Mouse (Mus musculus) MEL (cell line): ENCODE data around the gene Spats1. TPM values are rescaled to one million over a fixed set of nuclear protein-coding genes. Genes with fewer than 3 reads are reported as not detected.

Source experiments
- DNase-seq: peaks from one replicate; pipeline ENCODE4 v3.0.0; 2011; ENCODE audit warnings: low read depth, low spot score
- H3K27ac ChIP-seq: 2 replicates; pipeline ENCODE4 v1.5.1; 2012; ENCODE audit warnings: low read depth, mild to moderate bottlenecking, control low read depth, low read length, moderate library complexity; ENCODE audit not compliant: control insufficient read depth
- H3K27me3 ChIP-seq, 2 experiments: fragments of 150-350 bp in 1 of 2; sonication (generic) in 1 of 2; 2 replicates each; pipeline ENCODE4 v1.6.1; 2012; ENCODE audit warnings: low read length in 2 of 2, mild to moderate bottlenecking in 2 of 2, improper control_type of control experiment in 1 of 2, moderate library complexity in 1 of 2; ENCODE audit not compliant: insufficient read depth in 2 of 2, control insufficient read depth in 1 of 2
- H3K36me3 ChIP-seq, 2 experiments: 2 replicates each; pipeline ENCODE4 v1.6.1; 2012 to 2014; ENCODE audit warnings: low read length in 2 of 2, improper control_type of control experiment in 1 of 2, inconsistent platforms in 1 of 2, mild to moderate bottlenecking in 1 of 2; ENCODE audit not compliant: insufficient read depth in 2 of 2, control insufficient read depth in 1 of 2
- H3K4me1 ChIP-seq, 2 experiments: fragments of 150-350 bp in 1 of 2; sonication (generic) in 1 of 2; 2 replicates each; pipeline ENCODE4 v1.6.1; 2012; ENCODE audit warnings: low read length in 2 of 2, improper control_type of control experiment in 1 of 2, mild to moderate bottlenecking in 1 of 2; ENCODE audit not compliant: insufficient read depth in 2 of 2, control insufficient read depth in 1 of 2
- H3K4me3 ChIP-seq, 2 experiments: fragments of 150-350 bp in 1 of 2; sonication (generic) in 1 of 2; 2 replicates each; pipeline ENCODE4 v1.5.1; 2012; ENCODE audit warnings: low read depth in 2 of 2, low read length in 2 of 2, mild to moderate bottlenecking in 2 of 2, moderate library complexity in 2 of 2, control low read depth in 1 of 2, improper control_type of control experiment in 1 of 2; ENCODE audit not compliant: control insufficient read depth in 1 of 2, insufficient read depth in 1 of 2
- H3K79me2 ChIP-seq: 2 replicates; pipeline ENCODE4 v1.6.1; 2012; ENCODE audit warnings: mild to moderate bottlenecking, low read length, moderate library complexity; ENCODE audit not compliant: control insufficient read depth, poor library complexity, insufficient read depth
- H3K9ac ChIP-seq: 2 replicates; pipeline ENCODE4 v1.6.1; 2012; ENCODE audit warnings: low read depth, mild to moderate bottlenecking, control low read depth, low read length, moderate library complexity; ENCODE audit not compliant: control insufficient read depth, poor library complexity, severe bottlenecking
- H3K9me3 ChIP-seq: fragments of 150-350 bp; sonication (generic); replicated peaks from 2 replicates; pipeline ENCODE4 v1.6.1; 2012; ENCODE audit warnings: mild to moderate bottlenecking, low read length, improper control_type of control experiment, moderate library complexity; ENCODE audit not compliant: insufficient read depth
- BHLHE40 ChIP-seq: IDR thresholded peaks from 2 replicates; pipeline ENCODE4 v1.6.1; 2012; ENCODE audit warnings: low read depth, mild to moderate bottlenecking, inconsistent platforms, low read length, improper control_type of control experiment, borderline replicate concordance
- CHD1 ChIP-seq: IDR thresholded peaks from 2 replicates; pipeline ENCODE4 v1.6.1; 2012; ENCODE audit warnings: low read depth, mild to moderate bottlenecking, inconsistent platforms, low read length, improper control_type of control experiment
- CTCF ChIP-seq, 3 experiments: IDR thresholded peaks in 2 of 3; conservative IDR thresholded peaks in 1 of 3; 2 replicates each; pipeline ENCODE4 v1.5.1; 2011 to 2012; ENCODE audit warnings: low read length in 3 of 3, low read depth in 2 of 3, mild to moderate bottlenecking in 2 of 3, improper control_type of control experiment in 1 of 3, inconsistent platforms in 1 of 3, mixed read lengths in 1 of 3, moderate library complexity in 1 of 3; ENCODE audit not compliant: control insufficient read depth in 1 of 3, insufficient read depth in 1 of 3, poor library complexity in 1 of 3, severe bottlenecking in 1 of 3
- ELF1 ChIP-seq: IDR thresholded peaks from 2 replicates; pipeline ENCODE4 v1.6.1; 2014; ENCODE audit warnings: low read depth, mild to moderate bottlenecking, inconsistent platforms, low read length, improper control_type of control experiment, moderate library complexity
- EP300 ChIP-seq, 2 experiments: IDR thresholded peaks; 2 replicates each; pipeline ENCODE4 v1.6.1; 2011; ENCODE audit warnings: improper control_type of control experiment in 2 of 2, low read length in 2 of 2, low read depth in 1 of 2, mild to moderate bottlenecking in 1 of 2
- ETS1 ChIP-seq: IDR thresholded peaks from 2 replicates; pipeline ENCODE4 v1.6.1; 2012; ENCODE audit warnings: low read depth, mild to moderate bottlenecking, inconsistent platforms, low read length, improper control_type of control experiment, moderate library complexity
- GABPA ChIP-seq: IDR thresholded peaks from 2 replicates; pipeline ENCODE4 v1.6.1; 2012; ENCODE audit warnings: low read depth, mild to moderate bottlenecking, inconsistent platforms, low read length, improper control_type of control experiment, moderate library complexity
- GATA1 ChIP-seq: IDR thresholded peaks from 2 replicates; pipeline ENCODE4 v1.6.1; 2011; ENCODE audit warnings: low read depth, low read length, improper control_type of control experiment
- KAT2A ChIP-seq: conservative IDR thresholded peaks from 2 replicates; pipeline ENCODE4 v1.6.1; 2012; ENCODE audit warnings: low read depth, low read length, improper control_type of control experiment, inconsistent platforms
- MAFK ChIP-seq: IDR thresholded peaks from 2 replicates; pipeline ENCODE4 v1.6.1; 2011; ENCODE audit warnings: low read depth, mild to moderate bottlenecking, low read length, improper control_type of control experiment, borderline replicate concordance
- MAX ChIP-seq: IDR thresholded peaks from 2 replicates; pipeline ENCODE4 v1.6.1; 2011; ENCODE audit warnings: low read length, improper control_type of control experiment
- MEF2A ChIP-seq: IDR thresholded peaks from 2 replicates; pipeline ENCODE4 v1.6.1; 2014; ENCODE audit warnings: low read depth, mild to moderate bottlenecking, inconsistent platforms, low read length, improper control_type of control experiment; ENCODE audit not compliant: poor library complexity, insufficient replicate concordance, severe bottlenecking; ENCODE audit errors: extremely low read depth
- MXI1 ChIP-seq: IDR thresholded peaks from 2 replicates; pipeline ENCODE4 v1.6.1; 2011; ENCODE audit warnings: mild to moderate bottlenecking, low read depth, low read length, improper control_type of control experiment
- MYB ChIP-seq: IDR thresholded peaks from 2 replicates; pipeline ENCODE4 v1.6.1; 2011; ENCODE audit warnings: mild to moderate bottlenecking, low read depth, low read length, improper control_type of control experiment
- NRF1 ChIP-seq: IDR thresholded peaks from 2 replicates; pipeline ENCODE4 v1.6.1; 2014; ENCODE audit warnings: low read depth, mild to moderate bottlenecking, inconsistent platforms, low read length, improper control_type of control experiment, moderate library complexity; ENCODE audit not compliant: poor library complexity, insufficient read depth, severe bottlenecking
- POLR2A ChIP-seq, 2 experiments: IDR thresholded peaks; 2 replicates each; pipeline ENCODE4 v1.6.1; 2011 to 2012; ENCODE audit warnings: low read length in 2 of 2, mild to moderate bottlenecking in 2 of 2, control low read depth in 1 of 2, improper control_type of control experiment in 1 of 2, low read depth in 1 of 2, moderate library complexity in 1 of 2; ENCODE audit not compliant: control insufficient read depth in 1 of 2, insufficient read depth in 1 of 2, poor library complexity in 1 of 2
- POLR2AphosphoS2 ChIP-seq: IDR thresholded peaks from 2 replicates; pipeline ENCODE4 v1.6.1; 2011; ENCODE audit warnings: low read length, improper control_type of control experiment
- POLR2AphosphoS5 ChIP-seq: IDR thresholded peaks from 2 replicates; pipeline ENCODE4 v1.6.1; 2012; ENCODE audit warnings: low read depth, borderline replicate concordance, mild to moderate bottlenecking, inconsistent platforms, low read length, moderate library complexity, mixed read lengths
- RCOR1 ChIP-seq: IDR thresholded peaks from 2 replicates; pipeline ENCODE4 v1.6.1; 2012; ENCODE audit warnings: low read depth, mild to moderate bottlenecking, inconsistent platforms, low read length, improper control_type of control experiment
- TAL1 ChIP-seq: IDR thresholded peaks from 2 replicates; pipeline ENCODE4 v1.6.1; 2012; ENCODE audit warnings: mild to moderate bottlenecking, inconsistent platforms, low read length, moderate library complexity, mixed read lengths
- TBP ChIP-seq: IDR thresholded peaks from 2 replicates; pipeline ENCODE4 v1.8.0; 2011; ENCODE audit warnings: low read depth, low read length, improper control_type of control experiment
- TCF12 ChIP-seq: IDR thresholded peaks from 2 replicates; pipeline ENCODE4 v1.6.1; 2014; ENCODE audit warnings: low read depth, mild to moderate bottlenecking, inconsistent platforms, low read length, improper control_type of control experiment, moderate library complexity
- USF1 ChIP-seq: IDR thresholded peaks from 2 replicates; pipeline ENCODE4 v1.6.1; 2014; ENCODE audit warnings: low read depth, mild to moderate bottlenecking, inconsistent platforms, low read length, improper control_type of control experiment, moderate library complexity
- ZC3H11A ChIP-seq: IDR thresholded peaks from 2 replicates; pipeline ENCODE4 v1.6.1; 2012; ENCODE audit warnings: low read depth, mild to moderate bottlenecking, inconsistent platforms, low read length, improper control_type of control experiment
- ZKSCAN1 ChIP-seq: IDR thresholded peaks from 2 replicates; pipeline ENCODE4 v1.6.1; 2012; ENCODE audit warnings: low read depth, mild to moderate bottlenecking, inconsistent platforms, low read length, improper control_type of control experiment, moderate library complexity
- ZMIZ1 ChIP-seq: IDR thresholded peaks from 2 replicates; pipeline ENCODE4 v1.6.1; 2012; ENCODE audit warnings: low read depth, mild to moderate bottlenecking, inconsistent platforms, low read length, improper control_type of control experiment, moderate library complexity
- ZNF384 ChIP-seq: IDR thresholded peaks from 2 replicates; pipeline ENCODE4 v1.6.1; 2012; ENCODE audit warnings: low read depth, mild to moderate bottlenecking, inconsistent platforms, low read length, improper control_type of control experiment
- polyA plus RNA-seq, 2 experiments: library from polyadenylated mRNA; stranded (reverse) in 1 of 2; unstranded in 1 of 2; fragments of >175 nt in 1 of 2; fragments of >200 nt in 1 of 2; gene quantifications; 2 replicates each; pipeline versions ENCODE4 v1.2.1 to v1.2.4; 2012; ENCODE audit warnings: low replicate concordance in 2 of 2, low read depth in 1 of 2; ENCODE audit not compliant: insufficient read length in 2 of 2, insufficient read depth in 1 of 2, missing spikeins in 1 of 2
- total RNA-seq: library from RNA; depleted of rRNA; stranded (reverse); fragments of 300-350 nt; gene quantifications from 2 replicates; pipeline ENCODE4 v1.2.3, GENCODE M21; 2012

The Spats1 gene
- total and polyA plus RNA-seq, 3 experiments: 1.5 to 149 (median 2.5) TPM

- peak; percentile 87 for TF ChIP-seq MAX
- TF ChIP-seq TAL1: peak; percentile 91
- TF ChIP-seq MAFK: no peak
- TF ChIP-seq GABPA: no peak
- 0 out of 2 replicates have a peak, but pooled peaks have one; percentile 33 for TF ChIP-seq MEF2A
- no peak; the same call in 1 of the 2 replicates for TF ChIP-seq KAT2A
- peak; percentile 82 for TF ChIP-seq GATA1
- peak; percentile 45 for TF ChIP-seq TBP
- no peak for TF ChIP-seq POLR2AphosphoS2
- peak; percentile 69 for TF ChIP-seq RCOR1
- peak; percentile 68; the same call in 1 of the 2 replicates for TF ChIP-seq ELF1
- no peak for TF ChIP-seq POLR2AphosphoS5
- TF ChIP-seq ZC3H11A: no peak
- peak in 1 of 3 experiments; percentile 50; a peak in 2 of 6 replicates for TF ChIP-seq CTCF (IDR thresholded peaks at IDR 0.05 in 2 of 3, conservative IDR thresholded peaks at IDR 0.05 in 1 of 3; ENCODE audit: control insufficient read depth in 1 of 3, insufficient read depth in 1 of 3, low read depth in 2 of 3, low read length in 3 of 3, poor library complexity in 1 of 3, severe bottlenecking in 1 of 3)
- TF ChIP-seq CHD1: no peak
Measured at GRCm38 (mm10) chr17:45503301-45503973, 28.2 kb upstream of the Spats1 start (continued).

- Histone ChIP-seq H3K4me3 (no peak overlapping the region), H3K79me2 (no peaks in the 10 kb centered on the region; the same call in 1 of the 2 replicates), H3K9me3 (no peaks in the 10 kb centered on the region), H3K27ac (no peak overlapping the region), H3K36me3 (peaks cover 0 to 11% of the 10 kb centered on the region in 2 experiments; a peak in 2 of 4 replicates), H3K9ac (no peak overlapping the region), H3K4me1 (peaks cover 9 to 29% of the 10 kb centered on the region in 2 experiments), H3K27me3 (no peaks in the 10 kb centered on the region)
- TF ChIP-seq MYB (no peak), GABPA (no peak), TCF12 (no peak), BHLHE40 (no peak), ZNF384 (no peak), ETS1 (no peak), MEF2A (no peak), MAX (no peak), POLR2A (IDR thresholded peaks at IDR 0.05; ENCODE audit: control insufficient read depth in 1 of 2, insufficient read depth in 1 of 2, low read depth in 1 of 2, low read length in 2 of 2, poor library complexity in 1 of 2) (no peak), GATA1 (no peak), ZC3H11A (no peak), NRF1 (no peak), MXI1 (no peak), USF1 (no peak), KAT2A (no peak), ZKSCAN1 (no peak), EP300 (IDR thresholded peaks at IDR 0.05; ENCODE audit: low read depth in 1 of 2, low read length in 2 of 2) (no peak), POLR2AphosphoS2 (no peak), ZMIZ1 (no peak)
- no peak for DNase-seq
Measured at GRCm38 (mm10) chr17:45502324-45502723, 27.1 kb upstream of the Spats1 start.
